Mouse (Mus musculus) splenic B cell, adult 2 months (primary cell): ENCODE data around the gene Atg7.

Experiments used
- DNase-seq: peaks from one replicate; pipeline ENCODE4 v3.0.0-alpha.2; 2011; ENCODE audit warnings: low read depth, low spot score
- H3K27me3 ChIP-seq: 2 replicates; pipeline ENCODE4 v1.6.1; 2012; ENCODE audit warnings: mild to moderate bottlenecking, low read length, moderate library complexity, mixed read lengths; ENCODE audit not compliant: control insufficient read depth, poor library complexity, insufficient read depth, severe bottlenecking
- H3K36me3 ChIP-seq: 2 replicates; pipeline ENCODE4 v1.6.1; 2012; ENCODE audit warnings: mild to moderate bottlenecking, low read length, moderate library complexity, mixed read lengths; ENCODE audit not compliant: control insufficient read depth, poor library complexity, insufficient read depth, severe bottlenecking

Gene Atg7

DNA sequence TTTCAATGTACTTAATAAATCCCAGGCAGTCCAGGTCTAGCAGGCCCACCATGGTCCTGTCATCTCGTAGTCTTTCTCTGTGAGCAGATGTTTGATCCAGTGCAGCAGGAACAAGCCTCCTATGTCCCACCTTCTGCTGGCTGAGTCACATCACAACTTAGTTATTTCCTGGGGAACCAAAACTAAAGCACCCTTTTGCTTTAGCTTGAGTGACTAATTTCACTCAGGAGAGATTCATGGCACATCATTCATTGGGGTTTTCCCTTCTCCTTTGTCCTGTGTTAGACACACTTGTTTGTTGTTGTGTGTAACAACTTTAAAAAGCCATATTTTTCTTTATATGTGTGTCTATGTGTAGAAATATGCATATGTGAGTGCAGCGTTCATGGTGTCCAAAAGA is 200.0 kb downstream of the Atg7 start:
- DNase-seq, result no peak
- no peaks in the 10 kb centered on the region; the same call in 1 of the 2 replicates for H3K36me3 ChIP-seq
- no peaks in the 10 kb centered on the region for H3K27me3 ChIP-seq

DNA sequence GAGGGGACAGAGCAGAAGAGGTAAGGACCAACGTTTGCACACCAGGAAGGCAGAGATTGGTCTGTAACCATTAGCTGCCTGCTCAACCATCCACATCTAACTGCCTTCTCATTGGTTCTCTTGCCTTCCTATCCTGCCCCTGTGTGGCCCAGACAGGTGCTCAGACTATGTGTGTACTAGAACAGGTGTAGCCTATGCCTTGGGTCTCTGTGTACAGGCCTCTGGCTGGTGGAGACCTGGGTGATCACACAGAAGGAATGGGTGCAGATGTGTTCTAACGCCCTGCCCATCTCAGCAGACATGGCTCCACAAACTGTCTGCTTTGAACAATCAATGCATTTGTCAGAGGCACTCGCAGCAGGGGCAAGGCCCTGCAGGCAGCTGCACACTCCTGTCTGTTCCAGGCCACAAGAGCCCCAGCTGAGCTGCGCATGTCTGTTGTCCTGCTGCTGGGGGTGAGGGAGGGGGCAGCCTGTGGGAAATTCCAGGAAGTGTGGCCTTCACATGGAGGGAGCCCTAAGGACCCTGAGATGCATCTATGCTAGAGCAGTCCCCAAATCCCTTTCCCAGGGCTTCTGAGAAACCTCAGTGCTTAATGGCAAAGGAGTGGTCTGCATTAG is 203.4 kb downstream of the Atg7 start:
- Histone ChIP-seq H3K27me3 (no peaks in the 10 kb centered on the region), H3K36me3 (no peaks in the 10 kb centered on the region)
- DNase-seq, result no peak

GRCm38 (mm10) chr6:114847582-114848174 is 204.8 kb downstream of the Atg7 start:
- Histone ChIP-seq H3K27me3 (no peaks in the 10 kb centered on the region), H3K36me3 (no peaks in the 10 kb centered on the region)
- DNase-seq, result no peak

DNA sequence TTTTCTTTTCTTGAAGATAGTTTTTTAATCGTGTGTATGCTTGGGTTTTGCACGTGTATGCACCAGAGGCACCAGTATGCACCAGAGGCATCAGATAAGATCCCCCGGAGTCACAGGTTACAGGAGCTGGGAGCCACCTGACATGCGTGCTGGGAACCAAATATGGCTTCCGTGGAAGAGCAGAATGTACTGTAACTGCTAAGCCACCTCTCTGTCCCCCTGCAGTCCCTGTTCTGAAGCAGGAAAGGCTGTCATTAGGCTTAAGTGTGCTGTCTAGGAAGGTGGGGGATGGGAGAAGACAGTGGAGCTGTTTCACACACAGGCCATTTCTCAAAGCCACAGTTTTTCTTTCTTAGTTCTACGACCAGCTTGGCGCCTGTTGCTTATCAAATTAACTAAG is 205.9 kb downstream of the Atg7 start:
- H3K27me3 ChIP-seq, result no peaks in the 10 kb centered on the region
- H3K36me3 ChIP-seq, result no peaks in the 10 kb centered on the region
- no peak for DNase-seq

DNA sequence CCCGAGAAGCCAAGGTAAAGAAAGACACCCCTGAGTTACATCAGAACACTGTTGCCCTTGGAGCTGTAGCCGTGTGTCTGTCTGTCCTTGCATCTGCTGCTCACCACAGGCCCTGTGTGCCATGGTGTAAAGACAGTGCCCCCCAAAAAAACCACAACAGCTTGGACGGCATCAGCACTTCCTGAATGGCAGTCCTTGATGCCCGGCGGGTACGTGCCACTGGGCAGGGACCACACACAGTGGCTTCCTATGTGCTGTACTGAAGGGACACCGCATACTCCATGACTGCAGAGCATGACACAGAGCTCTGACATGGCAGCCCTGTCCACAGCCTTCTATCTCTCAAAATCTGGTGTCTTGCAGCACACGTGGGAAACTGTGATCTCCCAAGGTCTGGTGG is 206.9 kb downstream of the Atg7 start:
- no peaks in the 10 kb centered on the region for H3K27me3 ChIP-seq
- H3K36me3 ChIP-seq, result no peaks in the 10 kb centered on the region
- DNase-seq, result no peak

GRCm38 (mm10) chr6:114851688-114852087 is 208.8 kb downstream of the Atg7 start:
- Histone ChIP-seq H3K27me3 (no peaks in the 10 kb centered on the region), H3K36me3 (no peaks in the 10 kb centered on the region)
- DNase-seq, result no peak

DNA sequence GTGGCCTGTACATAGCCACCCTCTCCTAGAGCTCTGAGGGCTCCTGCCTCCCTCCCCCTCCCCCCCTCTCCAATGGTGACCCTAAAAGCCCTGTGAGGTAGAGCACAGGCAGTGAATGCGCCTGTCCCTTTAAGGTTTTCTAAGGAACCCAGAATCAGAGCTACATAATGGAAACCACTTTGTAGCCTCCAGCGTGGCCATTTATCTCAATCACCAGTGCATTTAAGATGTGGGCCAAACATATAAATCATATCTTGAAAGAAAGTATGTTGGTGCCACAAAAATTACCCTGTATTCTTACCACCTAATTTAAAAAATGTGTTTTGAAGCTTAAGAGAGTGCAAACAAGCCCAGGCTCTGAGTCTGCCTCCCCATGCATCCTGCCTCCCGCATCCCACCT is 209.8 kb downstream of the Atg7 start:
- no peaks in the 10 kb centered on the region for H3K36me3 ChIP-seq
- no peak for DNase-seq
- H3K27me3 ChIP-seq, result no peaks in the 10 kb centered on the region

GRCm38 (mm10) chr6:114854368-114854767 is 211.5 kb downstream of the Atg7 start:
- no peaks in the 10 kb centered on the region for H3K27me3 ChIP-seq
- no peak for DNase-seq
- H3K36me3 ChIP-seq, result no peaks in the 10 kb centered on the region

GRCm38 (mm10) chr6:114855644-114856043 is 212.7 kb downstream of the Atg7 start:
- no peaks in the 10 kb centered on the region for H3K27me3 ChIP-seq
- no peak for DNase-seq
- H3K36me3 ChIP-seq, result peaks cover 2% of the 10 kb centered on the region; the same call in 1 of the 2 replicates

DNA sequence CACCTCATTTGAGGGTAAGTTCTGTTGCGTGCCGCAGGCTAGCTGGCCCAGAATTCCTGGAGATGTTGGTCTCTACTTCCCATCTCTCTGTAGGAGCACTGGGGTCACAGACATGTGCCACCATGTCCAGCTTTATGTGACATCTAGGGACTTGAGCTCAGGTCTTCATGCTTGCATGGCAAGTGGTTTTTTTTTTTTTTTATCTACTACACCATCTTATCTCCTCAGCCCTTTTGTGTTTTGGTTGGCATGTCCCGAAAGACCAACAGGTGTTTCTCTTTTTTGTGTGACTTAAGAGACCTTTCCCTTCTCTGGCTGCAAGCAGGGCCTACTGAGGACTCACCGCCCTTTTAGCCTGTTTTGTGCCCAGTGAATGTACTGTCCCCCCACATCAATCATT is 213.6 kb downstream of the Atg7 start:
- Histone ChIP-seq H3K36me3 (peaks cover 2% of the 10 kb centered on the region; the same call in 1 of the 2 replicates), H3K27me3 (no peaks in the 10 kb centered on the region)
- no peak for DNase-seq

GRCm38 (mm10) chr6:114857996-114858721 is 215.3 kb downstream of the Atg7 start:
- no peak for DNase-seq

GRCm38 (mm10) chr6:114858722-114859053 is 215.8 kb downstream of the Atg7 start:
- Histone ChIP-seq H3K36me3 (peaks cover 2% of the 10 kb centered on the region), H3K27me3 (no peaks in the 10 kb centered on the region)
- no peak for DNase-seq

More at GRCm38 (mm10) chr6:114857996-114858721, 215.3 kb downstream of the Atg7 start:
- H3K27me3 ChIP-seq, result no peaks in the 10 kb centered on the region
- peaks cover 2% of the 10 kb centered on the region; the same call in 1 of the 2 replicates for H3K36me3 ChIP-seq

- H3K36me3 ChIP-seq, result peaks cover 2% of the 10 kb centered on the region
- H3K27me3 ChIP-seq, result no peaks in the 10 kb centered on the region
- no peak for DNase-seq
These were observed 218.0 kb downstream of the Atg7 start for GRCm38 (mm10) chr6:114860677-114861568.

DNA sequence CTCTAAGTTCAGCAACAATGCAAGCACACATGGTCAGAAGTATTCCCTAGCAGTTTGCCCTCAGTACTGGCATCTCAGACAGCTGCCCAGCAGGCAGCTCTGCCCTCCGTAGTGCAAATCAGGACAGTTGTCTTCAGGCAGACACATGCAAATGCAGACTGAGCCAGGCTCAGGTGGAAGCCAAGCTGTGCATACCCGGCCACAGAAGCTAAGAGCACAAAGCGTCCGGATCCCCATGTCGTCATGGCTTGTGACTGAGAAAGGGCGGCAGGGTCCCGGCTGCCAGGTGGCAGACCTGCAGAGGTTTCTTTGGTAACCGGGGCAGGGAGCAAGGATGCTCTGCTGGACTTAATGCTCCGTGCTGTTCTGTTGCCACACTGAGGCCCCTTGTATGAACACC is 218.7 kb downstream of the Atg7 start:
- Histone ChIP-seq H3K27me3 (no peaks in the 10 kb centered on the region), H3K36me3 (peaks cover 2% of the 10 kb centered on the region)
- DNase-seq, result no peak

DNA sequence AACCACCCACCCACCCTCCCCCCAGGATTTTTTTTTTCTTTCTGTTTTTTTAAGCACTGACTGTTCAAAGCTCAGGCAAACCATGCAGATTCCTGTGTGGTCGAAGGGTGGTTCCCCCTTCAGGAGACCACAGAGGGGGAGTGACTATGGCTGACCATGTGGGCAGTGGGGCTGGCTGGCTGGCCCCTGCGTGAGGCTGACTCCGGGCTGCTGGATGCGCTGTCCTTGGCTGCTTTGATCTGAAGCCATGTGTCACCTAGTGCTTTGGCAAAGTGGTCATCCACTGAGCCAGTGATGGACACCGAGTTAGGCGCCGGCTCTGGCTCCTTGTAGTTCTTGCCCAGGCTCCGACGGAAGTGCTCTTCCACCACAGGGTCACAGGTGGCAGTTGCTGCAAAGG is 219.1 kb downstream of the Atg7 start:
- no peak for DNase-seq
- no peaks in the 10 kb centered on the region for H3K27me3 ChIP-seq
- H3K36me3 ChIP-seq, result peaks cover 2% of the 10 kb centered on the region
